Mouse (Mus musculus) cerebellum, adult 9-11 months (tissue): Measurements from ENCODE around the gene Rdh9.
"Not testable (repeated sequence)": the region's sequence is repeated elsewhere in the genome, so short reads cannot be mapped to it uniquely, and the experiment has no call there.

ENCODE experiments used
- DNase-seq: peaks from one replicate; pipeline ENCODE4 v3.0.0; 2022

Gene Rdh9

GRCm38 (mm10) chr10:127759181-127760110, 16.7 kb upstream of the Rdh9 start, which contains the start of the genes Rdh1 and Rdh16f1:
Rdh1 (plus strand) TSS chr10:127759721.
Rdh16f1 (plus strand) TSS chr10:127759787.
- no peak for DNase-seq

DNA sequence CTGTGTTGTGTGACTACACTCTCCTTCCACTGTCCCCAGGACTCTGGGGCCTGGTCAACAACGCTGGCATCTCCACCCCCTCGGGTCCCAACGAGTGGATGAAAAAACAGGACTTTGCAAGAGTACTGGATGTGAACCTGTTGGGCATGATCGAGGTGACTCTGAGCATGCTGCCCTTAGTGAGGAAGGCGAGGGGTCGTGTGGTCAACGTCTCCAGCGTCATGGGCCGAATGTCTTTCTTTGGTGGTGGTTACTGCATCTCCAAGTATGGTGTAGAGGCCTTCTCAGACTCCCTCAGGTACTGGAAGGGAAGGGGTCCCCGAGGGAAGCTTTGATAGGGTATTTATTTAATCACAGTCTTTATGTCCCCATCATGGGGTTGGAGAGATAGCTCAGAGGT, 13.3 kb upstream of the Rdh9 start:
- not testable (repeated sequence) for DNase-seq

GRCm38 (mm10) chr10:127763914-127764680, 12.1 kb upstream of the Rdh9 start:
- DNase-seq, result peak; percentile 50

- DNase-seq, result no peak
These were observed 9.6 kb upstream of the Rdh9 start for GRCm38 (mm10) chr10:127766564-127766963.

DNA sequence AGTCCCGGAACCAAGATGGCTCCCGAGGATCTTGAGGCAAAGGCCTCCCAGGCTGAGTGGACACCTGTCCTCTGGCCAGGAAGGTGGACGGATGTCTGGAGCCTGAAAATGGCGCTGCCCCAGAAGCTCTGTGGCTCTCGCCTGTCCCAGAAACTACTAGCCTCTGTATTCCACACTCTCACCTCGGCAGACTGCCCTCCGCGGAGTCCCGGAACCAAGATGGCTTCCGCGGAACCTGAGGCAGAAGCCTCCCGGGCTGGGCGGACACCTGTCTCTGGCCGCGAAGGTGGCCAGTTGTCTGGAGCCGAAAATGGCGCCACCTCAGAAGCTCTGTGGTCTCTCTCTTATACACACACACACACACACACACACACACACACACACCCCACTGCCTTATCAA, 6.1 kb downstream of the Rdh9 start:
- DNase-seq, result not testable (repeated sequence)

- not testable (repeated sequence) for DNase-seq
These were observed 9.2 kb downstream of the Rdh9 start for GRCm38 (mm10) chr10:127785411-127785810.

DNA sequence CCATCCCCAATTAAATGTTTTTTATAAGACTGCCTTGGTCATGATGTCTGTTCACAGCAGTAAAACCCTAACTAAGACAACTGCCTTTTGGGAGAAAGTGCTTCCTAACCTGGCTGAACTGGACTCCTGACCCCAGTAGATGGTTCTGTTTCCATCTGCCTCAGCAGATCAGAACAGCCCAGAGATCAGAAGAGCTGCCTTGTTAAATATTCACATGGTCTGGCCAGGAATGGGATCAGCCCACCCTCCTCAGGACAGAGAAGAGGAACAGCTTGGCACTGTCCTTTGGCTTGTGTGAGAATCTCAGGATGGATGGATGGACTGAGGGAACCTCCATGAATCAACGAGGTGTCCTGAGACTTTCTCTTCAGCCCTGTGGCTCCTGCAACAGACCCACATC, 23.1 kb downstream of the Rdh9 start:
- DNase-seq, result no peak

DNA sequence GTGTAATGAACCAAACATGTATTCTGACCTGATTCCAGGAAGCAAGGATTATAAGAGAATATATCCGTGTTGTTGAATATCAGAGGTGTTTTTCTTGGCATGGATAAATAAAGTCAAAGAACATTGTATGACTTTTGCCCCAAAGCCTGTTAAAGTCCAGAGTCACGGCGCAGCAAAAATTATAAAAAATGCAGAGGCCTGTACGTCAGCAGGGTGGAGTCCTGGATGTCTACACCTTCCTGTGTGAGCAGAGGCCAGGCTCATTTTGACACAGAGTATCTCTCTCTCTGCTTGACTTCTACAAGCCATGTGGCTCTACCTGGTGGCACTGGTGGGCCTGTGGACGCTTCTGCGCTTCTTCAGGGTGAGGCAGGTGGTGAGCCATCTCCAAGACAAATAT, 24.7 kb downstream of the Rdh9 start, which contains the start of gene Rdh16:
TSS of gene Rdh16 (plus strand) at position 262 of the 400 bp plus-strand sequence.
- DNase-seq, result no peak

GRCm38 (mm10) chr10:127801612-127802011, 25.4 kb downstream of the Rdh9 start:
- DNase-seq, result no peak

DNA sequence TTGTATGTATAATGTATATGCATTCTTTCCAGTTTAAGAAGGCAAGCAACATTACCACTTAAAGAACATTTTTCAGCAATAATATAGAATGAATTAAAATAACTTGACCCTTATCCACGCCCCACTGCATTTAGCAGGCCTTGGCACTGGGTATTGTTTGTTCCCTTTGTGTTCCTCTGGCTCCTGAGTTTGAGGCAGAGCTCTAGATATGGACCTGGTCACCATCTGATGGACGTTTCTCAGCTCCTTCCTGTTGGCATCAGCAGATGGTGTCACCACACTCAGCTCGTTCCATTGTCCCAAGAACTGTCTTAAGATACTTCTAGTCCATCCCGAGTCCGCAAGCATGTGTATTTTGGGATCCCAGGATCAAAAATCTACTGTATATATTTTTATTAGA, 26.1 kb downstream of the Rdh9 start:
- DNase-seq, result no peak

DNA sequence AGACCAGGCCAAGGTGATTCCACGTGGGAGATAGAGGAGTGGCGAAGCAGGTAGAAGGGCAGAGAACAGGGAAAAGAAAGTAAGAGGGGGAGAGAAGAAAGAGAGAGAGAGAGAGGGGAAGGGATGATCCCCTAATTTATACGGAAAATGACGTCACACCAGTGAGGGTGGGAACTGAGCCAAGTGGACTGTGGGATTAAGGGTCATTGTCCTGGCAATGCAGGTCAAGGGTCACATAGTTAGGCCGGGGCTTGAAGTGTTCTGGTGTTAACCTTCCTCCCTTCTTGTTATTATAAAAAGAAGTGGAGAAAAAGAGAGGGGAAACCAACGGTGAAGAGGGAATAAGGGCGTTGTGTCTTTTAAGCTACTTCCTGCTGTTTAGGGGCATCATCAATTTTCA, 28.2 kb downstream of the Rdh9 start:
- DNase-seq, result no peak

DNA sequence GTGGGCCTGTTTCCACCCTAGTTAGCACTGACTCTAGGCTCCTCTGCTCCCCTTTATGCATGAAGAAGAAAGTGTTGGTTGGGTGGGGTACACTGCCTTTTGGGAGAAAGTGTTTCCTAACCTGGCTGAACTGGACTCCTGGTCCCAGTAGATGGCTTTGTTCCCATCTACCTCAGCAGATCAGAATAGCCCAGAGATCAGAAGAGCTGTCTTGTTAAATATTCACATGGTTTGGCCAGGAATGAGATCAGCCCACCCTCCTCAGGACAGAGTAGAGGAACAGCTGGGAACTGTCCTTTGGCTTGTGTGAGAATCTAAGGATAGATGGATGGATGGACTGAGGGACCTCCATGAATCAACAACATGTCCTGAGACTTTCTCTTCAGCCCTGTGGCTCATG, 39.7 kb downstream of the Rdh9 start:
- DNase-seq, result no peak

- not testable (repeated sequence) for DNase-seq
These were observed 41.2 kb downstream of the Rdh9 start for GRCm38 (mm10) chr10:127817268-127817910.

DNA sequence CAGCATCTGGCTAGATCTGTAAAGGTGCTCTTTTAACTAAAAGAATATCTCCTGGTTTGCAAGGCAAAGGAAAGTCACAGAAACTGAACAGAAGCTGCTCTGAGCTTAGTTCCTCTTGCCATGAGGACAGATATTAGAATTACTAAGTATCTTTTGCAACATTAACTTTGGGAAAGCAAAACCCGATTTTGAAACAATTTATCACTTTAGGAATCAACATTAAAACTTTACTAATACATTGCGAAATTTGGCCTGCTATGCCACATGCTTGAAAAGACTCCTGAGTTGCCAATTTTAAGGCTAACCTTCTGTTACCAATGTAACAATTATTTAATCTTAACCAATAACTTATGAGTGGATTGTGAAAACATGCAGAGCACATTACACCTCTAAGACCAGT, 45.6 kb downstream of the Rdh9 start:
- DNase-seq, result not testable (repeated sequence)

DNA sequence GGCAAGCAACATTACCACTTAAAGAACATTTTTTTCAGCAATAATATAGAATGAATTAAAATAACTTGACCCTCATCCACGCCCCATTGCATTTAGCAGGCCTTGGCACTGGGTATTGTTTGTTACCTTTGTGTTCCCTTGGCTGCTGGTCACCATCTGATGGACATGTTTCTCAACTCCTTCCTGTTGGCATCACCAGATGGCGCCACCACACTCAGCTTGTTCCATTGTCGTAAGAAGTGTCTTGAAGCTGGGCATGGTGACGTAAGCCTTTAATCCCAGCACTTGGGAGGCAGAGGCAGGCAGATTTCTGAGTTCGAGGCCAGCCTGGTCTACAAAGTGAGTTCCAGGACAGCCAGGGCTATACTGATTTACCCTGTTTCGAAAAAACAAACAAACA, 49.2 kb downstream of the Rdh9 start:
- no peak for DNase-seq

DNA sequence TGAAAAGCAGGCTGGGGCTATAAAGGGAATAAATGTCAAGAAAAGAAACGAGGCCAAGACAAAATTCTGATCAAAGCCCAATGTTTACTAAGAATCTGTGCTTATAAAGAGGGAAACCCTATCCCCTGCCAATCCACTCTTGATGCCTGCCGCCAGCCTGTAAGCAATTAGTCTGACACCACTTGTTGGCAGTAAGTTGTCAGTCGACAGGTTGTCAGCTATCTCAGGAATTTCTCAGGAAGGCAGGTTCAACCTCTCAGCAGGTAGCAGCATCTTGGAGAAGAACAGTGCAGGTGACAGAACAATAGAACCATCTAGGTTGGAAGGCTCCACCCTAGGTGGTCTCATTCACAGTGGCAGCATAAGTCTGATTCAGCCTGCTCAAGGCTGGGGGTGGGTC, 52.9 kb downstream of the Rdh9 start:
- peak; percentile 30 for DNase-seq

DNA sequence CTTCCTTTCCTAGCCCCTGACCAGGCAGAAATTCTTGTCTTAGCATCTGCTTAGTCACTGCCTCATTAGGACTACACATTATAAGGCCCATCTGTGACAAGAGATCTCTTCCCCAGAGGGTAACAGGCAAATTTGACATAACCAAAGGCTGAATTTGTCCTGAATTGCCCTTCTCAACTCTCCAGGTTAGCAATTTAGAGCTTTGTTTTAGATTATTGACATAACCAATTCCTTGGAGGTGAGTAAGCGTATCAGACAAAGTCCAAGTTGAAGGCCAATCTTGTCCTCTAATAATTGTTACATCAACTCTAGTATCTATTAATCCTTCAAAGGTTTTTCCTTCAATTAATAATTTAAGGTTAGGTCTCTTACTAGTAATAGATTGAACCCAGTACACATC, 58.0 kb downstream of the Rdh9 start:
- DNase-seq, result not testable (repeated sequence)

DNA sequence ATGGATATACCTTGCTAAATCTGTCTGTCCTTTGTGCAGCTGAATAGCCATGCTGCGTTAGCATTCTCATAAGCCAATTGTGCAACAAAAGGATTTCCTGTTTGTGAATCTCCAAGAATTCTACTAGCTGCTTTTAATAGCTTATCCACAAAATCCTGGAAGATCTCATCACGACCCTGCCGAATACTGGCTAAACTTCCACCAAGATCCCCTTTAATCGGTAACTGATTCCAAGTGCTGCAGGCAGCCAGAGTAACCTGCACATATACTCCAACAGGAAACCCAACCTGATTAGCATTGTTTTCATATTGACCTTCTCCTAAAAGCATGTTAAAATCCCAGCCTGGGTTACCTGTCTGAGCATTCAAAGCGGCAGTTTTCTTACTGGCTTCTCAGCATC, 59.1 kb downstream of the Rdh9 start:
- DNase-seq, result no peak

- not testable (repeated sequence) for DNase-seq
These were observed 61.6 kb downstream of the Rdh9 start for GRCm38 (mm10) chr10:127837793-127838192.

DNA sequence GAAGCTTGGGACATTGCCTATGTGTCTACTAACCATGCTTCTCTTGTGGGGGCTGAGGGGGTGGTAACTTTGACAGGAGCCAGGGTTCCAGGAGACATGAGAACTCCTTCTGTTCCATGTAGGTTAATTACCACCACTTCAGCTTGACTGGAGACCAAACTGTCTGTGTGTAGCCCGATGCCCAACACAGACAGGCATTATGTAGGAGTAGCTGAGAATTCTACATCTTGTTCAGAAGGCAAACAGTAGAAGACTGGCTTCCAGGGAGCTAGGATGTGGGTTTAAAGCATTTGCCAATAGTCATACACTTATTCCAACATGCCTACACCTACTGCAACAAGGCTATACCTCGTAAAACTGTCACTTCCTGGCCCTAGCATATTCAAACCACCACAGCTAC, 62.4 kb downstream of the Rdh9 start:
- no peak for DNase-seq

- no peak for DNase-seq
These were observed 64.6 kb downstream of the Rdh9 start for GRCm38 (mm10) chr10:127840776-127841175.
